Mouse (Mus musculus) testis, adult 2 months (tissue): Measurements from ENCODE around the gene Tmem104.
A peak's percentile ranks its signal among the peaks of the same experiment; 100 is the strongest.

Source experiments
- CTCF ChIP-seq: fragments of 200-500 bp; IDR thresholded peaks from 2 replicates; pipeline ENCODE4 v1.5.1; 2012; ENCODE audit warnings: low read depth, mild to moderate bottlenecking, inconsistent platforms, low read length, moderate library complexity; ENCODE audit not compliant: control insufficient read depth, insufficient read depth, insufficient replicate concordance
- POLR2A ChIP-seq: fragments of 200-500 bp; IDR thresholded peaks from 2 replicates; pipeline ENCODE4 v1.6.1; 2012; ENCODE audit warnings: low read depth, mild to moderate bottlenecking, inconsistent platforms, low read length, moderate library complexity; ENCODE audit not compliant: control insufficient read depth

DNA sequence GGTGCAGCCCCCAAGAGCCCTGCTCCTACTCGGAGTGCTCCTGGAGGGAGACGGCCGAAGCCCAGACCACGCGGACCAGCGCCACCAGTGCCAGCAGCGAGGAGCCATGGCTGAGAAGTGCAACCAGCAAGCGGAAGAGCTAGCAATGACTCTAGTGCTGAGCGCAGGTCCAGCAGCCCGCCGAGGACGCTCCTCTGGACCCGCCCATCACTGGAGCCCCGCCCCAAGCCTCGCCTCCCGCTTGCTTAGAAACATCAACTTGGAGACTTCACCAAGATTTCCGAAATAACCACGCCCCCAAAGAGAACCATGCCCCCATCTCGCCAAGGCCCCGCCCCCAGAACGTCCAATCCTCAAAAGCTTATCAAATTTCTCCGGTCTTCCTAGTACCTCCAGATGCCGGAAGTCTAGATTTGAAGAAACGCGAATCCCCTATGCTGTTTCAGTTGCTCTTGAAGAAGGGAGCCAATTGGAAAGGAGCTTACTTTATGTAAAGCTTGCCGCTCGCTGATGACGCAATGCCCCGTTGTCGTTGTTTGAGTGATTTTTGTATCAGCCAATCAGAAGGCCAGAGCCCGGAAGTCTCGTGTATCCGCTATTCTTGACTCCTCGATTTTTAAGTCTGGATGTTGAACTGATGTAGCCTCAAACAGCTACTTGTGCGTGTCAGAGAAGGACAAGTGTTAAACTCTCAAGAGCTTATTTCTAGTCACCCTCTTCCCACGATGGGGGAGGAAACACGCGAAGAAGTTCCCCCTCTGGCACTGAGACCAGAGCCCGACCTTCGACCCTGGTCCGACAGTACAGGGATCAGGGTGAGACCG, 89.7 kb downstream of the Tmem104 start, which contains the start of gene Fdxr:
- TF ChIP-seq CTCF (no peak), POLR2A (peak; percentile 94)
